Mouse (Mus musculus): Measurements from ENCODE around the gene Spdye4c. TPM values are rescaled to one million over a fixed set of nuclear protein-coding genes. Genes with fewer than 3 reads are reported as not detected.

The Spdye4c gene
- total RNA-seq (2021) = not detected
- long read RNA-seq, experiment 1 = 0 reads
- long read RNA-seq, experiment 2 = 0 reads

DNA sequence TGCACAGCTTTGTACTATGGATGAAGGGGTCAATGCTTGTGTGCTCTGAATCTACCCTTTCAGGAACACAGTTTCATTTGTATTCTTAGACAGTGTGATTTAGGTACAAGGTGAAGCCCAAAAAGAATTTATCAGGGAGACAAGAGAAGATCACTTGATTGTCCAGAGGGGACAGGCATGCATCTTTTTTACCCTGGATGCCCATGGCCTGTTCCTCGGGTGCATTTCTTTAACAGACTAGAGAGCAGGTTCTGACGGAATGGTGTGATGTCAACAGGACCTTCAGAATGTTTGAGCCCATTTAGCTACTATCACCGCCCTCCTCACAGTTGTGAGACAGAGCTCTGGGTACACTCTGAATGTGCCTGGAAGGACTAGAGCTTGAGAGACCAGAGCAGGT is at the start of gene Spdye4c:
TSS of gene Spdye4c (plus strand) at position 301 of the 400 bp plus-strand sequence.
- DNase-seq (ENCODE audit: low spot score in 2 of 2) = no peak

DNA sequence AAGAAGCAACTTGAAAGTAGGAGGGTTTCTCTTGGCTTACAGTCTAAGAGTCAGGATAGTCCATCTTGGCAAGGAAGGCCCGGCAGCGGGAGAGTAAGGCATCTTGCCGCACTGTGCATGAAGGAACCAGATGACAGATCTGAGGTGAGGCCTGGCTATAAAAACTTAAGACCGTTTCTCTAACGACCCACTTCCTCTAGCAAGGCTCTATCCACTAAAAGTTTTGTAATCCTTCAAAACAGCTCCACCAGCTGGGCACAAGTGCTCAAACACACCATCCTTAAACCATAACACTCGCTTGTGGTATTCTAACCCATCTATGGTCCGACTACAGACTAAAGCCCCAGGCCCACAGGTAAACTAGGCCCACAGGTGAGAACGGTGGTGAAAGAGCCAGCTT is 47.5 kb upstream of the Spdye4c start:
- no peak for DNase-seq (ENCODE audit: low spot score in 2 of 2)

DNA sequence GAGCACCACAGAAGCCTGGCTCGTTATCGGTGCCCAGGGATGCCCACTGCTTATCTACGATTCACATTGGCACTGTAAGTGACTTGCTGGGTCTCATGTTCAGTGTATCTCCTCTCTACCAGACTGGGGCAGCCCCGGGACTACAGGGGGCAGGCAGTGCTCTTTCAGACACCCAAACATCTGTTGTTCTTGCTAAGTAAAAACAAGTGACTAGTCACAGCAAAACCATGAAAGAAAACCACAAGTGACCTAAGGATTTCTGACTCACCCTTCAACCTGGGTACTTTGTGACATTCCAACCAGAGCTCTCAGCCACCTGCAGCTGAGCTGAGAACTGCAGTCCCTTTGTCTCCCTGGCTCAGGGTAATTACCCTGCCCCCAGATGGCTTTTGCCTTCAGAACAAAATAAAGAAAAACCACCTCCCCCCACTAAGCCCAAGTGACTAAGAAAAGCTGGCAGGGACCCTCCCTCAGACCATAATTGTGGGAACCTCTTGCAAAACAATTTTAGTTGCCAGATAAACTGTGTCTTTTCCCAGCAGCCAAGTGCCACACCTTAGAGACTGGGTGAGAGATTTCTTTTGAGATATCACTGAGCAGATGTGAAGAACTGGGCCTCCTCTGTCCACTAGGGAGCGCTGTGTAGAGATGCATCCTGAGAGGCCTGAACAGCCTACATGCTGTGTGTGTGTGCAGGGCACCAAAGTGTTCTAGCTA is 46.4 kb upstream of the Spdye4c start:
- DNase-seq (ENCODE audit: low spot score in 2 of 2) = no peak

DNA sequence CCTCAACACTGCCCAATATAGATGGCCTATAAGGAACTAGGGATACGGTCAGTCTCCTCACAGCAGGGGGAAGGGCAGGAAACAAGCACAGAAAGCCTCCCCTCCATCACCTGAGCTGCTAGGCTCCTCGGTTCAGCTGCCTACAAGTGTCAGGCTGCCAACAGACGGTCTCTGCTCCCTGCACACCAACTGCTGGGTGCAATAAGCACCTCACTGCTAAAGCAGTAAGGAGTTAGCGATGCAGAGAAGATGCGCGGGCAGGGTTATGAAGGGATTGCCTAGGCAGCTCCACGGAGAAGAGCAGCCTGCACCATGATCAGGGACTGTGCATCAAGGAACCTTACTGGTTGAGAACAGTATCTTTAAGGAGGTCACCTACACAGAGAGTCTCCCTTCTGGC is 45.6 kb upstream of the Spdye4c start:
- no peak for DNase-seq (ENCODE audit: low spot score in 2 of 2)

DNA sequence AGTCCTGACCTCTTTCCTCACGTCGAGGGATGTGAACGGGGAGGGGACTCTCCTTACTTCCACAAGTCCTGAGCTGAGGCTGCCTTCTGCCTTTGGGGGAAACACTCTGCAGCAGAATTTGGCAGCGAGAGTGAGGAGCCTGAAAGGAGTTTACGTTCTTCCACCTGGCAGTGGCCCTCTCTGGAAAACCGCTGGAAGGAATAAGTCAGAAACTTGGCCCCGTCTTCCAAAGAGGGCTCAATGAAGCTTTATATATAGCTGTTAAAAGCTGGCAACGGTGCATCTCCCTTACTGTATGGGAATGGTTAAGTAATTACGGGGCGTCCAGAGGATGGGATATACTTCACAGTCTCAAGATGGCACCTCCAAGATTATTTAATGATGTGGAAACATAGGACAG is 43.9 kb upstream of the Spdye4c start:
- DNase-seq (ENCODE audit: low spot score in 2 of 2) = no peak

DNA sequence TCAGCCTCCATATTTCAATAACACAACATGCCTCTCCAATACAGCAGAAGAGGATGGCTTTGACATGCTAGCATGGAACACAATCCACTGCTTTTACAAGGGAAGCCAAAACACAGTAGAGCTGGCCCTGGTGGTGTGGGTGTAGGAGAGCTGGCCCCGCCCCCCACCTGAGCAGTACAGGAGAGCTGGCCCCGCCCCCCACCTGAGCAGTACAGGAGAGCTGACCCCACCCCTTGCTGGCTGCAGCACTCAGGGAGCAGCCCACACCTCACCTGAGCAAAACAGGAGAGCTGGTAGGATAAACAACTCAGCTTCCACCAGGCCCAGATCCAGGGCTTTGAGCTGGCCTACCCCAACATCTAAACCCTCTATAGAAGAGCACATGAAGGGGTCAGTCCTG is 42.7 kb upstream of the Spdye4c start:
- DNase-seq (ENCODE audit: low spot score in 2 of 2) = no peak

DNA sequence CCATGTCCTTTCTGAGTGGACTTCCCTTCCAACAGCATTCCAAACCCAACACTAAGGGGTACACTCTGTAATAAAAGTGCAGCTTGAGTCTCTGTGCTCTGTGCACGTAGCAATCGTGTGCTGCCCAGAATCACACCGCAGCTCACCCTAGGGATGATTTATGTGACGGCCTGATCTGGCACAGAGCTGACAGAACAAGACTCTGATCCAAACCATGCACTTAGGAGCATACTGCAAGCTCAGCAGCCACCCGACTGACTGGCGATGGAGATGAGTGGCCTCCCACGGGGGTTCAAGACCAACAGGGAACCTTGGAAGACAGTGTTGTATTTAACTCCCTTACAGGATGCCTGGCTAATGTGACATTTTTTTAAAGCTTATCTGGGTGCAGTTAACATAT is 41.4 kb upstream of the Spdye4c start:
- no peak for DNase-seq (ENCODE audit: low spot score in 2 of 2)

DNA sequence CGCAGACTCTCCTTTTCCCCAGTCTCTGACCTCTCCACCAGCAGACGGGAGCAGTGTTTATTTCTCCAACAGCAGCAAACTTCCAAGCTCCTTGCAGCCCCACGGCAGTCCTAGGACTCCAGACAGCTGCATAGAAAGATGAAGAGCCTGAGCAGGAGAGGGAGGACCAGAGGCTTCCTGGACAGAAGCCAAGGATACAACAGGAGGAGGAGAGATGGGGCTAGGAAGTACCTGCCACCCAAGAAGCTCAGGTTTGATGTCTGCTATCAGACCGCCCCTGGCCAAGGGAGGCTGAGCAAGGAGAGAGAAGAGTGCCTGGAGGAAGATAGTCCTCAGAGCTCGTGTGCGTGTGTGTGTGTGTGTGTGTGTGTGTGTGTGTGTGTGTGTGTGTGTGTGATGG is 41.0 kb upstream of the Spdye4c start:
- DNase-seq (ENCODE audit: low spot score in 2 of 2) = no peak

DNA sequence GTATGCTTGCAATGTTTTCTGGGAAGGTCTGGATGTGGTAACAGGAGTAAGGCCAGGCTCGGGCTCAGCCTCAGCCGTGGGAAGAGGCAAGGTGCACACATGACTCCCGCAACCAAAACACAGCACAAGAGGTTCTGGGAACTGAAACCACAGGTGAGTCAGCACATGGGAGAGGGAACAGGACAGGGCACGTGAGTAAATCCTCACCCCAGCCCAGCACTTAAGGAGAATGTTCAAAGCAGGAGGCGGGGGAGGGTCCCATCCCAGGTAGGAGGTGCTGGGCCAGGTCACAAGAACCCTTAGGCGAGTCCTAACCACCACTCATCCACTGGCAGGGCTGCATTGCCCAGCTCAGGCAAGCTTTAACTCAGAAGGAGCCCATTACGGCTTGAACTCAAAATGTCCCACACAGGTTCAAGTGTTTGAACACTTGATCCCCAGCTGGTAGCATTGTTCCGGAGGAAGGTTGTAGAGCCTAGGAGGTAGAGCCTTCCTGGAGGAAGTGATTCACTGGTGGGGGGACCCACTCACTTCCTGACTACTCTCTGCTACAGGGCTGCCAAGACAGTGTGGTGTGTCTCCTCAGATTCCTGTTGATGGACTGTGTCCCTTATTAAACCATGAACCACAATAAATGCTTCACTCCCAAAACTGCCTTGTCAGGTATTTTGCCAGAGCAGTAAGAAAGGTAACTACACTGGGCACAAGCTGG is 38.8 kb upstream of the Spdye4c start:
- no peak for DNase-seq (ENCODE audit: low spot score in 2 of 2)

DNA sequence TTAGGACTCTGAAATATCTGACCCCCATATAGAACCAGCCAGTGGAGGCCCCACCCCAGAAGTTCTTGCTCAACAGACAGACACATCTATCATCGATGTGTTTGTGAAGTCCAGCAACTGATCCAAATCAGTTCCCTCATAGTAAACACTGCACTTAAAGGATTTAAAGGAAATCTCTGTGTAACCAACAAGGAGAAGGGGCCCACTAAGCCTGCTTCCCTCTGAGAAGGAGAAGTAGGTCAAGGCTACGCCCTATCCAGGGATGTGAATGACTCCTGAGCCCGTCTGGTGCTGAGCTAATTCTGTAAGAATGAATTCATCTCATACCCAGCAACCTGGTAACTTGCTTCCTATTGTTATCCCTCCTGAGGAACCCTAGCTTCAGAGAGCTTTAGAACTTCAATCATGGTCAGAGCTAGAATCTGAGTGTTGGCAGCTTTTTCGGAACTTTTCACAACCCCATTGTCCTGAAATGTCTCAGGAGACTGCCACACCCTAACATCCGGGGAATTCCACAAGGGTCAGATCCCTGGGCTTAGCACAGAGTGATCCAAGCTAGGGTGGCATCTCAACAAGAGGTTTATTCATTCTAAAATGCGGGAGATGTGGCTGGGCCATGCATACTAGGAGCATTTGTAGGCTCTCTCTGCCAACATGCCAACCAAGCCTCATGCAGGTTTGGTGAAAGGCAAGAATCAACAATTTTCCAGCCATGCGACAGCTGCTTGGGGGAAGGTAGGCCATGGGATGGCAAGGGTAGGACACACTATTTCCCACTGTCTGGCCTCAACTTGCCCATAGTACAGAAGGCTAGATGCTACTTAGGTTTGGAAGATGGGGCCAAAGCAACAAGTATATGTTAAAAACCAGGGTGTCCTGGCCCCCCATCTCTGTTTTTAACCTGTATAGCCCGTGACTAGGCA is 38.0 kb upstream of the Spdye4c start:
- no peak for DNase-seq (ENCODE audit: low spot score in 2 of 2)

DNA sequence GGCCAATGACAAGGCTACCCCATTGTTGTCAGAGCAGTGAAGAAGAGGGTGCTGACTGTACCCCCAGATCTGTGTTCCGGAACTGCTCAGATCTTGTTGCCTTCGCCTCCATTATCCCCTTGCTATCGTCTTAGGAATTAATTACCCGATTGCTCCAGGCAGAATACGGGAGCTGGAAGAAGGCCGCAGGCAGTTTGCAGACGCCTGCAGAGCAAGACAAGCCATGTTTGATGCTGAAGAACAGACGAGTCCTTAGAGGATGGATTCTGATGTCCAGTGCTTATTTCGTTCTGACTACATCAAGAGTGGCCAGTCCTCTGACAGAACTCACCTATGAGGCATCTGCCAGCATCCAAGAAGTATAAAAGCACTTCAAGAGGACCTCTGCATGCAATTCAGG is 35.9 kb upstream of the Spdye4c start:
- DNase-seq (ENCODE audit: low spot score in 2 of 2) = no peak

DNA sequence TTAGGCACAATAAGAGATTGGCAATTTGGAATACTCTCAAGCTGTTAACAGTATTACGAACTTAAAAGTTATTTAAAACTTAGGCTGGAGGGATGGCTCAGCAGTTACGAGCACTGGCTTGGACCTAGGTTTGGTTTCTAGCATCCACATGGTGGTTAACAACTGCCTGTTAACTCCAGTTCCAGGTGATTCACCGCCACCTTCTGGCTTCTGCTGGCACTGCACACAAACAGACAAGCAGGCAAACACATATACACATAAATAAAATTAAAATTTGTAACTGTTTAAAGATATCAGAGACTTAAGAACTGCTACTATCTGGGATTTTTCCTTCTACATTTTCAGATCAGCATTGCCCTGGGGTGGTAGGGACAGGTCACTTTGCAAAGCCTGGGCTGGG is 26.8 kb upstream of the Spdye4c start:
- no peak for DNase-seq (ENCODE audit: low spot score in 2 of 2)

DNA sequence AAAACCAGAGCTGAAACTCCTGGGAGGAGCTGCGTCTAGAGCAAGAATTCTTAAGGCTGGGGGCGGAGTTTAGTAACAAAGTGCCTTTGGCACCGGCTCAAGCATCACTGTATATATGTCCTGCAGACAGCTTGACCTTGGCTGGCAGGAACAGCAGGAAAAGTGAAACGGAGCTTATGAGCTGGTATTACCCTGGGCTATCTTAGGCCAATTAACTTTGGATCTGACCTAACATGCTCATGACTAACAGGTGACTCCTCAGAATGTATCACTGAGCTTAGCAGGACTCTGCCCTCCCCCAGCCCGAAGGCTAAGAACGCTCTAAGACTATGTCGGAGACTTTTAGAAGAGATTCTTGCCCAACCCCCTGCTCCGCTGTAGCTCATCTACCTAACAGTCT is 25.1 kb upstream of the Spdye4c start:
- DNase-seq (ENCODE audit: low spot score in 2 of 2) = no peak

DNA sequence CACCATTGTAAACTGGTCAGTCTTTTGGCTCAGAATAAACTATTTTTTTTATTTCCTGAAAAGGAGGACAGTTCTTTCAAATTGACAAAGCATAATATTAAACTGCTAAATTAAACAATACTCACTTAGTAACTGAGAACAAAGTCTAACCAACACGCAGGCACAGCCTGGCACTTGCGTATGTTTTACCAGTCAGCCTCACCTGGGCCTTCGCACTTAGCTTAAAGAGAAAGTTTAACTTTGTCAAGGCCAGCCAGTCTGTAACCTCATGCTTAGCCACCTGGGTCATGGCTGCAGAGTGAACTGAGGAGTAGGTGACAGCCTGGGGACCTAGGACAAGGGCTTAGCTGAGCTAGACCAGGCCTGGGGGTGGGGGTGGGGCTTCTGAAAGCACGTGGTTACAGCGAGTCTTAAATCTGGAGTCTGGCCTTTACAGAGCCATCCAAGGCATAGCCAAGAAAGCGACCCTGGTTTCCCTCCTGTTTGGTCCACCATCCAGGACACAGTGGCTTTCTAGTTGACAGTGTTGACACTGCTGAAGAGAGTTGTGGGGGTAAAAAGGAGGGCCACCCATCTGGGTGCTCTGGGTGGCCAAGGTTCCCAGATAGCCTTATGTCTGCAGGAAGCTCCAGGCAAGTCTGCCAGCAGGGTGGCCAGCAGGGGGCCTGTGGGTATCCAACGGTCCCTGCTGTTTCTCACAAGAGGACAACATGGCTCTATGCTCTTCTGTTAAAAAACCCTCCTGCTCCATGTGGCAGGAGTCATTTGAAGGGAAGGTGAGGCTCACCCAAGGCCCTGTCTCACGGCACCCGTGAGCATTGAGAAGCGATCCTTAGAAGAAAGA is 24.5 kb upstream of the Spdye4c start:
- no peak for DNase-seq (ENCODE audit: low spot score in 2 of 2)

DNA sequence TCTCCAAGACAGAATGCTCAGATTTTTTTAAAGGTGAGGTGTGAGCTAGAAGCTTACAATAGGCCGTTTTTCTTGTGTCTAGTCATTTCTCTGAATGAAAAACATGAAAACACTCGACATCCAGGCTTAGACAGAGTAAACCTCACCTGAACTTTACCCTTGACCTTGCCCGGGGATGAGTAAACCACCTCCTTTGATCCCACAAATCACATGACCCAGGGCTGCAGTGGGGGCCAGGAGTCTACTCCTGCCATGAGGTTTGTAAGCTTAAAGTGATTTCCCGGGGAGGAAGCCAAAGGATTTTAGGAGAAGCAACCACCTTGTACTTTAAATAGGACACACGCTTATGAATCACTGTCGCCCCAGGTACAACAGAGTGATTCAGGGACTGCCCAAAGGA is 23.0 kb upstream of the Spdye4c start:
- DNase-seq (ENCODE audit: low spot score in 2 of 2) = no peak

DNA sequence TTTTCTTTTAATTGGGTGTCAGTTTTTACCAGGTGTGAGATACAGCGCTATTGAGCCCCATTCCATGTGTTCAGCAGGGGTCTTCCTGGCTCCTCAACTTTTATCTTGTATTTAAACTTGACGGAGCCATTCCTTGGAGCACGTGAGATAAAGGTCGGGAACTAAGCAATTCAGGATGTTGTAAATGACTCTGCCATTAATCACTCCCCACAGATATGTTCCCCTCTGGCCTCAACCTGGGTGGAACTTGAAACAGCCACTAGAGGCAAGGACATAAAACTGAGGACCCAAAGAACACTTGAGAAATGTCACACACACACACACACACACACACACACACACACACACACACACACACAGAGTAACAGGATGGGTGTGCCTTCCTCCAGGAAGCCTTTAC is 22.5 kb upstream of the Spdye4c start:
- no peak for DNase-seq (ENCODE audit: low spot score in 2 of 2)

DNA sequence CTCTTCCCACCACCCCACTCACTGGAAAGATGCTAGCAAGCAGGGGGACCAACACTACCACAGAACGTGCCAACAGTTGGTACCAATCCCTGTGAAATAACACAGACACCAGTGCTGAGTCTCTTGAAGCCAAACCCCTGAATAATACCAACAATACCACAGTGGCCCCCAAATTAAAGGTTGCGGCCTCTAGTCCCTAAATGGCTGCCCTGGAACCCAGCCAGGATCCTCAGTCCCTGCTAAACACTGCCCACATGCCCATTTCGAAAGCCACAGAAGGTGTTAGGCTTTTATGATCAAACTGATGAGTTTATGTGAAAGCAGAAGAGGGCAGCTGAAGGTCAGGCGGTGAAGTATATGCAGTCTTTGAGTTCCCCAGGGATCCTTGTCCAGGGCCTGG is 20.0 kb upstream of the Spdye4c start:
- DNase-seq (ENCODE audit: low spot score in 2 of 2) = no peak

DNA sequence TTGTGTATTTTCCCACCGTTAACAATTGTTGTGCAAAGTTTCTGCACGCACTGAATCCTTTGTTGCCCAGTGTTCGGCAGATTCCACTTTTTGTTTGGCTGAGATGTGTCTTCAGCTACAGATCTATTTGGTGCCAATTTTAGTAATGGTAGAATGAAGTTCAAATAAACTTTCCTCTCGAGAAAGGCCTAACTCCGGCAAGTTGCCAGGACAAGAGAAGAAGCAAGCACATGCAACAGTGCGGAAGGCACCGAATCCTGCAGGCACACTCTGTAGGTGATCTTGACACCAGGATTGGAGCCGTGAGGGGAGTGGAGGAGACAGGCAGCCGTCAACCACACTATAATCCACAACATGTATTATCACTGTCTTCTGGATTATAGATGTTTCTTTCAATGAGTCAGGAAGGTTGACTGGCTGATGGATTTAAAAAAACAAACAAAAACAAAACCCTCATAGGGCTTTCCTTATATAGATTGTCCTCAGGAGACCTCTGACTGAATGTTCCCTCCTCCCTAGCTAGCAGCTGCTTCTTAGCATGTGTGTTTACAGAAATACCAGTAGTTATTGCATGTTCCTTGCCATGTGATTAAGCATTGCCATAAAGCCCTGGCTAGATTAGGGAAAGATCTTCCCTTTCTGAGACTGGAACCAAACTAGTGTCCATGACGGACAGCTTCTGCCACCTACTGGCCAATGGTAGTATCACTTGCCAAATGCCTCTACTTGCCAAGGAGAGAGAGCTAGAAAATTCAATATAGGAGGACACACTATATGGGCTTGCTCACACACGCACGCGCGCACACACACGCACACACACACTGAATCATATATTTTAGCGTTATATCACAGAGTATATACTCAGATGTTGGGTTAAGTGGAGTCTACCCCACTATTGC is 18.0 kb upstream of the Spdye4c start:
- DNase-seq (ENCODE audit: low spot score in 2 of 2) = peak; percentile 62 to 77

DNA sequence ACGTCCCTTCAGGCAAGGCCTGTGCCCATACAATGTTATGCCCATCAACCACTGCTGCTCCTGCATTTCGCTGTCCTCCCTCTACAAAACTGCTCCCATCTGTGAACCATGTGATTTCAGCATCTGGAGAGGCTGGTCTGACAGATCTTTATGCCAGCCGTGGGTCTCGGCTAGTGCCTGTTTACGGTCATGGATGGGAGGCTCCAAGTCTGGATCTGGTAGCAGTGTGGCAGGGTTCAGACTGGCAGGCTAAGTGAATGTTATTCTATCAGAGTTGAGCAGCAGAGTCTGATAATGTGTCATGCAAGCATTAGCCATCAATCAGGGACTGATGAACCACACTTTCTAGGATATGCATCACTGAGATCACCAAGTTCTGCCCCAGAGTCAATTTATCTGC is 8.1 kb upstream of the Spdye4c start:
- no peak for DNase-seq (ENCODE audit: low spot score in 2 of 2)

DNA sequence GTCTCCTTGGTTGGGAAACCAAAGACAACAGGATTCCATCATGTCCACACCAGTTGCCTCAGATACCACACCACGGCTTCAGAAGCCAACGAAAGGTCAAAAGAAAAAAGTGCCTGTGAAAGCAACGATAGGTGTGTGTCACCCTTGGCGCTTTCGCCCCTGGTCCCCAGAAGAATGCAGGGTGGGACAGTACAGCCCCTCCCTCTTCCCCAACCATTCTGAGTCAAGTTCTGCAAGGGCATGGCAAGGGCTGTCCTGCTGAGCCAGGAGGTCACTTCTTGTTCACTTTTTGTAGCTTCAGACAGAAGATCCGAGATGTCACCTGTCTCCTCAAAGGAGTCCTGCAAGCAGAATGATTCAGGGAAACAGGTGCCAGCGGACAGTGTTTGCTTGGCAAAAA is 1.3 kb downstream of the Spdye4c start:
- DNase-seq (ENCODE audit: low spot score in 2 of 2) = no peak
